11 mouse cellular contexts compared by ENCODE assay signal in genomic region chr3:35731981-35732777, GRCm38 (mm10). TPM values are rescaled to one million over a fixed set of nuclear protein-coding genes. Genes with fewer than 3 reads are reported as not detected.
DNase-seq lines count a peak whose midpoint lies in the region; ATAC-seq and TF ChIP-seq lines count a peak whose summit lies in the region.
"Had no signal": no experiment of that assay in that cellular context is flagged by ENCODE, and none has a peak within 500 bp of the region (broad histone marks: within the 10 kb centered on the region; RNA-seq: fewer than 3 reads in every experiment).

No protein-coding gene starts in this region.

- CTCF ChIA-PET in Patski (lab: Charles Lee) = no interaction called here

- H3K4me1 ChIP-seq in spleen, adult 2 months (ENCODE audit: control insufficient read depth, insufficient read depth, insufficient read length) = peaks cover 5% of the 10 kb centered on the region; the same call in 1 of the 2 replicates
- peaks cover 9% of the 10 kb centered on the region; the same call in 1 of the 2 replicates for H3K4me1 ChIP-seq in liver, embryonic 13.5 days (replicated peaks)
- no peaks in the 10 kb centered on the region for H3K4me1 ChIP-seq in small intestine, adult 2 months (ENCODE audit: control insufficient read depth, insufficient read depth, insufficient read length, low read length)
- no peaks in the 10 kb centered on the region for H3K4me1 ChIP-seq in hindbrain, embryonic 14.5 days (replicated peaks; ENCODE audit: control insufficient read depth, insufficient read depth, low read length)

- no peak for TF ChIP-seq CTCF in spleen, adult 2 months (IDR thresholded peaks at IDR 0.05; ENCODE audit: extremely low read depth, insufficient read depth, insufficient read length, insufficient replicate concordance)
- no peak for TF ChIP-seq CTCF in Patski (IDR thresholded peaks at IDR 0.05)
- no peak for TF ChIP-seq CTCF in small intestine, adult 2 months (IDR thresholded peaks at IDR 0.05; ENCODE audit: extremely low read depth, insufficient read length, insufficient replicate concordance, low read depth, low read length)

- POLR2A ChIA-PET in Patski (lab: Charles Lee) = no interaction called here

- no peak overlapping the region for H3K9ac ChIP-seq in liver, embryonic 13.5 days
- H3K9ac ChIP-seq in hindbrain, embryonic 14.5 days = no peak overlapping the region

- 8% methylated on average over 10 of the region's 10 CpGs for WGBS in spleen, adult 2 months
- 18% methylated on average over 10 of the region's 10 CpGs for WGBS in liver, embryonic 13.5 days (ENCODE audit: insufficient replicate concordance)
- WGBS in small intestine, adult 2 months = 67% methylated on average over 10 of the region's 10 CpGs
- WGBS in hindbrain, embryonic 14.5 days = 88% methylated on average over 10 of the region's 10 CpGs

- H3K27me3 ChIP-seq in spleen, adult 2 months (ENCODE audit: control insufficient read depth, insufficient read depth, low read length) = no peaks in the 10 kb centered on the region
- peaks cover 28% of the 10 kb centered on the region for H3K27me3 ChIP-seq in Patski
- no peaks in the 10 kb centered on the region for H3K27me3 ChIP-seq in liver, embryonic 13.5 days
- no peaks in the 10 kb centered on the region for H3K27me3 ChIP-seq in small intestine, adult 2 months (ENCODE audit: control insufficient read depth, insufficient read depth, low read length)
- no peaks in the 10 kb centered on the region for H3K27me3 ChIP-seq in hindbrain, embryonic 14.5 days (ENCODE audit: control insufficient read depth, insufficient read depth, low read length)

- H3K9me3 ChIP-seq in liver, embryonic 13.5 days (replicated peaks) = no peaks in the 10 kb centered on the region
- H3K9me3 ChIP-seq in hindbrain, embryonic 14.5 days (ENCODE audit: control insufficient read depth, low read length) = no peaks in the 10 kb centered on the region

- ATAC-seq in Patski = peak; percentile 44
- 0 out of 2 replicates have a peak, but pooled peaks have one; percentile 36 for ATAC-seq in liver, embryonic 13.5 days (ENCODE audit: low read depth)
- ATAC-seq in hindbrain, embryonic 14.5 days (ENCODE audit: low FRiP score) = no peak
- ATAC-seq: forebrain, embryonic 16.5 days had no signal

- intact Hi-C loops in heart, postnatal 36 days (cut with DNase I) = no loop called here

- peak overlapping the region; percentile 41 for H3K4me2 ChIP-seq in liver, embryonic 13.5 days
- H3K4me2 ChIP-seq in hindbrain, embryonic 14.5 days (replicated peaks) = no peak overlapping the region
- H3K4me2 ChIP-seq: heart, embryonic 11.5 days had no signal

- DNase-seq in spleen, adult 2 months (ENCODE audit: low read depth in 1 of 2, low spot score in 2 of 2) = peak; percentile 17 to 29
- DNase-seq in spleen, postnatal 14 days (ENCODE audit: low spot score in 2 of 2) = no peak
- DNase-seq in Patski (ENCODE audit: low read depth, low spot score) = no peak
- DNase-seq in liver, embryonic 13.5 days = no peak
- DNase-seq in hindbrain, embryonic 14.5 days (ENCODE audit: low spot score) = no peak
- DNase-seq in cerebellum, adult 9-11 months = no peak
- no peak for DNase-seq in heart, postnatal 36 days
- DNase-seq: layer of hippocampus, postnatal 36 days had no signal

- H3K4me3 ChIP-seq in spleen, adult 2 months (ENCODE audit: extremely low read depth, insufficient read depth, insufficient read length) = peak overlapping the region; percentile 46
- no peak overlapping the region for H3K4me3 ChIP-seq in liver, embryonic 13.5 days (replicated peaks)
- H3K4me3 ChIP-seq in small intestine, adult 2 months (ENCODE audit: low read depth, low read length) = peak overlapping the region; percentile 33
- no peak overlapping the region for H3K4me3 ChIP-seq in hindbrain, embryonic 14.5 days (replicated peaks; ENCODE audit: low read length)

- peak overlapping the region; percentile 56 for H3K27ac ChIP-seq in spleen, adult 2 months (ENCODE audit: insufficient read depth, low read length)
- no peak overlapping the region for H3K27ac ChIP-seq in liver, embryonic 13.5 days
- no peak overlapping the region for H3K27ac ChIP-seq in small intestine, adult 2 months (ENCODE audit: insufficient read depth, low read depth, low read length)
- H3K27ac ChIP-seq in hindbrain, embryonic 14.5 days = no peak overlapping the region

- H3K36me3 ChIP-seq in spleen, adult 2 months (ENCODE audit: control insufficient read depth, insufficient read depth, low read length) = no peaks in the 10 kb centered on the region
- H3K36me3 ChIP-seq in liver, embryonic 13.5 days = no peaks in the 10 kb centered on the region
- H3K36me3 ChIP-seq in small intestine, adult 2 months (ENCODE audit: control insufficient read depth, insufficient read depth, low read length) = no peaks in the 10 kb centered on the region
- no peaks in the 10 kb centered on the region for H3K36me3 ChIP-seq in hindbrain, embryonic 14.5 days (replicated peaks; ENCODE audit: control insufficient read depth, insufficient read depth)

- TF ChIP-seq POLR2A in spleen, adult 2 months (IDR thresholded peaks at IDR 0.05; ENCODE audit: low read depth, low read length) = no peak
- TF ChIP-seq POLR2A in small intestine, adult 2 months (IDR thresholded peaks at IDR 0.05; ENCODE audit: low read depth, low read length) = no peak

- in situ Hi-C loops in Patski (cut with MboI; ENCODE audit: low pct_unique_long_range_greater_than_20kb) = no loop called here

RNA-seq across cellular contexts. Expression of gene Atp11b, which starts 21.7 kb away (rescaled TPM):
- 13.1 and 16.2 TPM in 2 replicates for polyA plus RNA-seq in spleen, adult 2 months (2012; rRNA removed)
- 68.3 TPM for polyA plus RNA-seq in Patski (2021)
- 14.9 and 17.9 TPM in 2 replicates for polyA plus RNA-seq in liver, embryonic 13.5 days (2015; fragmentation: Nextera tagmentation; extraction: Ambion mirVana)
- polyA plus RNA-seq in small intestine, adult 2 months (2012; rRNA removed) = 8.7 and 25.9 TPM in 2 replicates
- 48.5 and 53.0 TPM in 2 replicates for polyA plus RNA-seq in hindbrain, embryonic 14.5 days (2014; fragmentation: Nextera tagmentation; extraction: Ambion mirVana)
- 10 to 100 TPM; 25.6 to 27.4 TPM for total RNA-seq in heart, postnatal 36 days (2021)

Comparison
In these comparisons a context has a peak if more than half of its experiments do, and no peak if none do; other contexts are left out.
1. DNase-seq: peak in spleen, adult 2 months (2 of 2); none in spleen, postnatal 14 days (0 of 2), Patski (single experiment), liver, embryonic 13.5 days (single experiment), hindbrain, embryonic 14.5 days (single experiment), cerebellum, adult 9-11 months (single experiment) and heart, postnatal 36 days (0 of 2).
2. H3K4me3 ChIP-seq: peak in spleen, adult 2 months (single experiment) and small intestine, adult 2 months (single experiment); none in liver, embryonic 13.5 days (single experiment) and hindbrain, embryonic 14.5 days (single experiment).